Mouse (Mus musculus) olfactory bulb, adult 2 months (tissue): Measurements from ENCODE around the gene Cercam.

Experiments used
- CTCF ChIP-seq: fragments of 200-500 bp; IDR thresholded peaks from 2 replicates; pipeline ENCODE4 v1.5.1; 2012; ENCODE audit warnings: low read depth, mild to moderate bottlenecking, low read length, moderate library complexity; ENCODE audit not compliant: insufficient read depth
- POLR2A ChIP-seq: fragments of 200-500 bp; IDR thresholded peaks from 2 replicates; pipeline ENCODE4 v1.6.1; 2012; ENCODE audit warnings: mild to moderate bottlenecking, low read depth, low read length, moderate library complexity; ENCODE audit not compliant: insufficient read depth

DNA sequence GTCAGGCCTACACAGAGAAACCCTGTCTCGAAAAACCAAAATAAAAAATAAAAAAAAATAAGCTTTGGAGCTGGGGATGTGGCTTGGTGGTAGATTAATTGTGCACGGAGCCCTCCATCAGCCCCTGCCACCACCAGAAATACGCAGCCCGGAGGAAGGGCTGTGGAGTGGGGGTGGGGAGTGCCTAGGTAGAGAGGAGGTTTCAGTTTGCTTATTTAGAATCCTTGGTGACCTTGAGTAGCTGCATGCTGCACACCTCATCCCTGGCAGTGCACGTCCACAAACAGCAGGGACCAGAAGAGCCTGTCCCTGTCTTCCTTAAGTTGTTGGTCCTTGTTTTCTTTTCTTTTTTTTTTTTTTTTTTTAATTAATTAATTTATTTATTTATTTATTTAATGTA, 35.2 kb upstream of the Cercam start:
- TF ChIP-seq POLR2A: no peak
- TF ChIP-seq CTCF: no peak
